Mouse (Mus musculus): Measurements from ENCODE around the gene Ssna1. TPM values are rescaled to one million over a fixed set of nuclear protein-coding genes. Genes with fewer than 3 reads are reported as not detected.

The Ssna1 gene
- total and polyA plus RNA-seq, 3 experiments: 51.4 to 80.6 (median 72.9) TPM

- Histone ChIP-seq H3K4me3 (replicated peaks in 1 of 3; ENCODE audit: low read depth in 2 of 3, low read length in 2 of 3, poor library complexity in 1 of 3) (no peak overlapping the region), H3K4me2 (ENCODE audit: insufficient read depth, low read depth, poor library complexity, severe bottlenecking) (peak overlapping the region; percentile 54), H3K27ac (ENCODE audit: insufficient read depth, low read depth) (no peak overlapping the region), H3K4me1 (ENCODE audit: control insufficient read depth in 1 of 2, insufficient read depth in 2 of 2) (peaks cover 0 to 5% of the 10 kb centered on the region in 2 experiments; a peak in 1 of 4 replicates), H3K36me3 (replicated peaks in 1 of 2; ENCODE audit: control insufficient read depth in 1 of 2, insufficient read depth in 1 of 2, low read length in 1 of 2) (no peaks in the 10 kb centered on the region), H3K79me2 (replicated peaks; ENCODE audit: control insufficient read depth, extremely low read depth, insufficient read depth, poor library complexity, severe bottlenecking) (no peaks in the 10 kb centered on the region), H3K9me3 (replicated peaks; ENCODE audit: low read length) (no peaks in the 10 kb centered on the region), H3K27me3 (replicated peaks) (peaks cover 93% of the 10 kb centered on the region), H3K9ac (ENCODE audit: insufficient read depth, low read depth) (no peak overlapping the region)
- in situ Hi-C loops (cut with MboI; ENCODE audit: low pct_ligation_motif_present, low pct_unique_long_range_greater_than_20kb, low sequenced_read_pairs) (no loop called here), dilution Hi-C loops (cut with MboI; ENCODE audit: extremely low pct_ligation_motif_present, extremely low pct_unique_long_range_greater_than_20kb, low sequenced_read_pairs) (no loop called here)
- no peak for DNase-seq (ENCODE audit: extremely low read depth)
- TF ChIP-seq BHLHE40 (IDR thresholded peaks at IDR 0.05; ENCODE audit: low read depth, low read length): no peak
- TF ChIP-seq CHD1 (IDR thresholded peaks at IDR 0.05; ENCODE audit: low read depth, low read length): no peak
- TF ChIP-seq PAX5 (IDR thresholded peaks at IDR 0.05; ENCODE audit: low read length): no peak
These were observed 39.3 kb upstream of the Ssna1 start for GRCm38 (mm10) chr2:25311491-25311891.

GRCm38 (mm10) chr2:25310969-25311368, 38.7 kb upstream of the Ssna1 start:
- no peak overlapping the region for H3K4me3 ChIP-seq (replicated peaks in 1 of 3; ENCODE audit: low read depth in 2 of 3, low read length in 2 of 3, poor library complexity in 1 of 3)

GRCm38 (mm10) chr2:25310180-25310579, 37.9 kb upstream of the Ssna1 start:
- Histone ChIP-seq H3K4me1 (ENCODE audit: control insufficient read depth in 1 of 2, insufficient read depth in 2 of 2) (peaks cover 2 to 5% of the 10 kb centered on the region in 2 experiments; a peak in 2 of 4 replicates), H3K36me3 (replicated peaks in 1 of 2; ENCODE audit: control insufficient read depth in 1 of 2, insufficient read depth in 1 of 2, low read length in 1 of 2) (no peaks in the 10 kb centered on the region), H3K27me3 (replicated peaks) (peaks cover 93% of the 10 kb centered on the region), H3K27ac (ENCODE audit: insufficient read depth, low read depth) (no peak overlapping the region), H3K9me3 (replicated peaks; ENCODE audit: low read length) (no peaks in the 10 kb centered on the region), H3K4me3 (replicated peaks in 1 of 3; ENCODE audit: low read depth in 2 of 3, low read length in 2 of 3, poor library complexity in 1 of 3) (no peak overlapping the region), H3K9ac (ENCODE audit: insufficient read depth, low read depth) (no peak overlapping the region), H3K79me2 (replicated peaks; ENCODE audit: control insufficient read depth, extremely low read depth, insufficient read depth, poor library complexity, severe bottlenecking) (no peaks in the 10 kb centered on the region), H3K4me2 (ENCODE audit: insufficient read depth, low read depth, poor library complexity, severe bottlenecking) (no peak overlapping the region)
- in situ Hi-C loops (cut with MboI; ENCODE audit: low pct_ligation_motif_present, low pct_unique_long_range_greater_than_20kb, low sequenced_read_pairs) (no loop called here), dilution Hi-C loops (cut with MboI; ENCODE audit: extremely low pct_ligation_motif_present, extremely low pct_unique_long_range_greater_than_20kb, low sequenced_read_pairs) (no loop called here)
- TF ChIP-seq ZKSCAN1 (IDR thresholded peaks at IDR 0.05; ENCODE audit: borderline replicate concordance, low read depth, low read length): no peak
- TF ChIP-seq HCFC1 (IDR thresholded peaks at IDR 0.05; ENCODE audit: low read depth, low read length): no peak
- TF ChIP-seq MAFK (IDR thresholded peaks at IDR 0.05; ENCODE audit: insufficient replicate concordance, low read length): no peak
- no peak for TF ChIP-seq RCOR1 (conservative IDR thresholded peaks at IDR 0.05; ENCODE audit: low read depth, low read length)
- TF ChIP-seq POLR2A (IDR thresholded peaks at IDR 0.05; ENCODE audit: low read depth, low read length): no peak
- no peak for TF ChIP-seq MXI1 (IDR thresholded peaks at IDR 0.05; ENCODE audit: low read depth, low read length)
- DNase-seq (ENCODE audit: extremely low read depth): no peak

More at GRCm38 (mm10) chr2:25310969-25311368, 38.7 kb upstream of the Ssna1 start:
- Histone ChIP-seq H3K9ac (ENCODE audit: insufficient read depth, low read depth) (no peak overlapping the region), H3K4me2 (ENCODE audit: insufficient read depth, low read depth, poor library complexity, severe bottlenecking) (peak overlapping the region; percentile 54), H3K9me3 (replicated peaks; ENCODE audit: low read length) (no peaks in the 10 kb centered on the region), H3K79me2 (replicated peaks; ENCODE audit: control insufficient read depth, extremely low read depth, insufficient read depth, poor library complexity, severe bottlenecking) (no peaks in the 10 kb centered on the region), H3K4me1 (ENCODE audit: control insufficient read depth in 1 of 2, insufficient read depth in 2 of 2) (peaks cover 0 to 5% of the 10 kb centered on the region in 2 experiments; a peak in 1 of 4 replicates), H3K27me3 (replicated peaks) (peaks cover 93% of the 10 kb centered on the region), H3K27ac (ENCODE audit: insufficient read depth, low read depth) (no peak overlapping the region), H3K36me3 (replicated peaks in 1 of 2; ENCODE audit: control insufficient read depth in 1 of 2, insufficient read depth in 1 of 2, low read length in 1 of 2) (no peaks in the 10 kb centered on the region)
- TF ChIP-seq POLR2A (IDR thresholded peaks at IDR 0.05; ENCODE audit: low read depth, low read length) (no peak), TCF12 (IDR thresholded peaks at IDR 0.05; ENCODE audit: low read depth, low read length) (no peak), CHD2 (IDR thresholded peaks at IDR 0.05; ENCODE audit: low read length) (no peak), MXI1 (IDR thresholded peaks at IDR 0.05; ENCODE audit: low read depth, low read length) (no peak), PAX5 (IDR thresholded peaks at IDR 0.05; ENCODE audit: low read length) (no peak), ZNF384 (IDR thresholded peaks at IDR 0.05; ENCODE audit: low read depth, low read length) (no peak), CTCF (conservative IDR thresholded peaks at IDR 0.05 in 1 of 2, IDR thresholded peaks at IDR 0.05 in 1 of 2; ENCODE audit: low read depth in 2 of 2, low read length in 2 of 2) (no peak), NELFE (IDR thresholded peaks at IDR 0.05; ENCODE audit: low read depth, low read length) (no peak), RAD21 (IDR thresholded peaks at IDR 0.05; ENCODE audit: low read depth, low read length) (no peak), MAZ (IDR thresholded peaks at IDR 0.05; ENCODE audit: low read depth, low read length) (no peak), HCFC1 (IDR thresholded peaks at IDR 0.05; ENCODE audit: low read depth, low read length) (no peak), KAT2A (IDR thresholded peaks at IDR 0.05; ENCODE audit: insufficient replicate concordance, low read length) (no peak), UBTF (IDR thresholded peaks at IDR 0.05; ENCODE audit: low read depth, low read length) (no peak), USF1 (IDR thresholded peaks at IDR 0.05; ENCODE audit: low read depth, low read length) (no peak), IRF4 (IDR thresholded peaks at IDR 0.05; ENCODE audit: low read depth, low read length) (no peak), ETS1 (conservative IDR thresholded peaks at IDR 0.05; ENCODE audit: low read depth, low read length) (no peak), JUN (IDR thresholded peaks at IDR 0.05; ENCODE audit: insufficient read depth, low read depth, low read length) (no peak), NRF1 (IDR thresholded peaks at IDR 0.05; ENCODE audit: low read depth, low read length) (no peak)
- no peak for DNase-seq (ENCODE audit: extremely low read depth)
- dilution Hi-C loops (cut with MboI; ENCODE audit: extremely low pct_ligation_motif_present, extremely low pct_unique_long_range_greater_than_20kb, low sequenced_read_pairs): no loop called here
- in situ Hi-C loops (cut with MboI; ENCODE audit: low pct_ligation_motif_present, low pct_unique_long_range_greater_than_20kb, low sequenced_read_pairs): no loop called here

Measured in CH12.LX (cell line).